Mouse (Mus musculus) heart, embryonic 16.5 days (tissue): ENCODE data around the gene Sgk1. TPM values are rescaled to one million over a fixed set of nuclear protein-coding genes. Genes with fewer than 3 reads are reported as not detected.

Experiments used
- ATAC-seq: fragments of 200-750 bp; cut with Nextera tagmentation; replicated peaks from 2 replicates; pipeline ENCODE4 v1.8.0; 2017; ENCODE audit warnings: moderate number of reproducible peaks; ENCODE audit not compliant: insufficient read depth, low FRiP score; ENCODE audit errors: extremely low read depth
- H3K27ac ChIP-seq: fragments of 300-500 bp; sonication (generic); 2 replicates; pipeline ENCODE4 v1.5.1; 2014; ENCODE audit warnings: mild to moderate bottlenecking, low read length, control low read depth, moderate library complexity
- H3K27me3 ChIP-seq: fragments of 300-500 bp; sonication (generic); 2 replicates; pipeline ENCODE4 v1.6.1; 2014; ENCODE audit warnings: low read length, mixed read lengths; ENCODE audit not compliant: control insufficient read depth, insufficient read depth
- H3K36me3 ChIP-seq: fragments of 300-500 bp; sonication (generic); 2 replicates; pipeline ENCODE4 v1.6.1; 2014; ENCODE audit not compliant: control insufficient read depth, insufficient read depth
- H3K4me1 ChIP-seq: fragments of 300-500 bp; sonication (generic); 2 replicates; pipeline ENCODE4 v1.6.1; 2014; ENCODE audit warnings: low read length, mixed read lengths; ENCODE audit not compliant: control insufficient read depth, insufficient read depth
- H3K4me2 ChIP-seq: fragments of 300-500 bp; sonication (generic); 2 replicates; pipeline ENCODE4 v1.6.1; 2014; ENCODE audit warnings: low read depth, mild to moderate bottlenecking, control low read depth, low read length
- H3K4me3 ChIP-seq: fragments of 300-500 bp; sonication (generic); 2 replicates; pipeline ENCODE4 v1.5.1; 2014; ENCODE audit warnings: mild to moderate bottlenecking, control low read depth, low read length
- H3K9ac ChIP-seq: fragments of 300-500 bp; sonication (generic); 2 replicates; pipeline ENCODE4 v1.6.1; 2014; ENCODE audit warnings: low read length, control low read depth
- H3K9me3 ChIP-seq: fragments of 300-500 bp; sonication (generic); replicated peaks from 2 replicates; pipeline ENCODE4 v1.6.1; 2016; ENCODE audit warnings: low read length; ENCODE audit not compliant: control insufficient read depth
- WGBS: fragments of 180-500 bp; shearing (Covaris S2); extraction: QIAGEN DNeasy Blood & Tissue Kit; methylation state at CpG from one replicate; pipeline ENCODE4 v1.1.7; 2014; 5-methylcytosine and 5-hydroxymethylcytosine counted together
- polyA plus RNA-seq: library from polyadenylated mRNA; unstranded; fragments of >200 nt; fragmentation: Nextera tagmentation; extraction: Ambion mirVana; gene quantifications from 2 replicates; pipeline ENCODE4 v1.2.1, GENCODE M21; 2015

The Sgk1 gene
- polyA plus RNA-seq, 1 experiment from 2014 or later, result 37.1 TPM

DNA sequence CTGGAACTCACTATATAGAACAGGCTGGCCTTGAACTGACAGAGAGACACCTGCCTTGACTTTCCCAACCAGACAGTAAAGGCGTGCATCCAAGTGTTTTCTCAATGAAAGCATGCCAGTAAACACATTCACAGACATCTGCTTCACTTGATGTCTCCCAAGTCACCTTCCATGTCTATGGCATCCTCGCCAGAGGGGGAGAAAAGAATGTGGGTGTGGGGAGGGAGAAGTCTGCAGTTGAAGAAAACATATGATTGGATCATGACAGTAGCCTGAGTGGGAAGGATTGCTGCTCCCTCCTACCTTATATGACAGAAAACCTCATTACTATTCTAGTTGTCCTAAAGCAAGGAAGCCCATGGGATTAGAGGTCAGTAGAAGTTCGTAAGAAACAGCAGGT is 50.8 kb downstream of the Sgk1 start:
- 91% methylated on average over 3 of the region's 3 CpGs for WGBS
- ATAC-seq, result no peak
- no peak overlapping the region for H3K9ac ChIP-seq

DNA sequence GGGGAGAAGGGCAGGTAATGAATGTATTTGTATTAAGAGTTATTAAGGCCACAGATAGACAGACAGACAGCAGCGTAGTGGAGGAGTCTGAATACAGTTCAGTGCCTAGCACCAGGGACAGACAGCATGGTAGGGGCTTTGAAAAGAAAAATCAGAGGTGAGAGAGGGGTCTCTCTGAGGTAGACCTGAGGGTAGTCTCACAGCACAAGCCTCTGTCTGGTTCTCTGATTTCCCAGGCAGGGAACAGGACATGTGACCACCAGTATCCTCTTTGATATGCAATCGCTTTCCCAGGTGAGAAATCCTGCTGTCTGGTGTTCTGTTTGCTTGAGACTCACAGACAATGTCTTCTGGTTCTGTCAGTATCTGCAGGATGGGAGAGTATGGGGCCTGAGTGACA is 52.8 kb downstream of the Sgk1 start:
- H3K9me3 ChIP-seq, result no peaks in the 10 kb centered on the region
- peaks cover 9% of the 10 kb centered on the region; the same call in 1 of the 2 replicates for H3K4me1 ChIP-seq
- H3K4me2 ChIP-seq, result no peak overlapping the region
- H3K27ac ChIP-seq, result no peak overlapping the region
- H3K36me3 ChIP-seq, result no peaks in the 10 kb centered on the region
- no peak for ATAC-seq
- H3K4me3 ChIP-seq, result no peak overlapping the region
- no peaks in the 10 kb centered on the region for H3K27me3 ChIP-seq
- no peak overlapping the region for H3K9ac ChIP-seq
- WGBS, result 82% methylated on average over 2 of the region's 2 CpGs

More for the DNA sequence above, 50.8 kb downstream of the Sgk1 start:
- no peaks in the 10 kb centered on the region for H3K36me3 ChIP-seq
- no peak overlapping the region for H3K4me2 ChIP-seq
- H3K9me3 ChIP-seq, result no peaks in the 10 kb centered on the region
- no peaks in the 10 kb centered on the region for H3K27me3 ChIP-seq
- no peak overlapping the region for H3K27ac ChIP-seq
- peaks cover 9% of the 10 kb centered on the region; the same call in 1 of the 2 replicates for H3K4me1 ChIP-seq
- H3K4me3 ChIP-seq, result no peak overlapping the region

DNA sequence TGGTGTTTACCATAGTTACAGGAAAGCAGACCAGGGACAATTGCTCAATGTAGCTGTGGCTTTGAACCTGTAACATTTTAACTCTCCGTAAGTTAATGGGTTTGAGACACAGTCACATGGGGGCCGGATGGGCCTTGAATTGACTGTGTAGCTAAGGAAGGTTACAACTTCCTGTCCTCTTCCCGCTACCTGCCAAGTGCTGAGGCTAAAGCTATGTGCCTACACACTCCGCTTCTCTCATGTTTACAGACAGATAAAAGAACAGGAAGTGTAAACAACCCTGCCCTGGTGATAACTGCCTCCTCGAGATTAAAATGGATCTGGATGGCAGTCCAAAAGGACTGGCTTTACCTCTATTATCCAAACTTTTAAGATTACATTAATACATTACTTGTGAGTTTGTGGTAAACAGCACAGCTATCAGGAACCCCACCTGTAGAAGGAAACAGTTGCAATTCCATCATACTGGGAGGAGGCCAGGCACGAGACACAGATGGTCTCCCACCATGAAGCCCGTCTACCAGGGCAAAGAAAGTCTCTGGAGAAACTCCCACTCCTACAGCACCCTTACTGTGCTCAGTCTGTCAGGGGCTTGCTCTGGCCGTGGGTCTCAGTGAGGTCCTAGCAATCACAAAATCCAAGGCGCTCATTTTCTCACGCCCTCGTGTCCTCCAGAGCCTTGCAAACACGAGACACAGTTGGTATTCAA is 54.7 kb downstream of the Sgk1 start:
- Histone ChIP-seq H3K9me3 (no peaks in the 10 kb centered on the region), H3K4me3 (no peak overlapping the region; the same call in 1 of the 2 replicates), H3K27ac (no peak overlapping the region), H3K4me1 (peaks cover 9% of the 10 kb centered on the region; the same call in 1 of the 2 replicates), H3K27me3 (no peaks in the 10 kb centered on the region), H3K36me3 (no peaks in the 10 kb centered on the region), H3K9ac (0 out of 2 replicates have a peak overlapping the region, but pooled peaks have one; percentile 20), H3K4me2 (peak overlapping the region; percentile 46)
- no peak for ATAC-seq
- WGBS, result 44% methylated on average over 12 of the region's 12 CpGs

DNA sequence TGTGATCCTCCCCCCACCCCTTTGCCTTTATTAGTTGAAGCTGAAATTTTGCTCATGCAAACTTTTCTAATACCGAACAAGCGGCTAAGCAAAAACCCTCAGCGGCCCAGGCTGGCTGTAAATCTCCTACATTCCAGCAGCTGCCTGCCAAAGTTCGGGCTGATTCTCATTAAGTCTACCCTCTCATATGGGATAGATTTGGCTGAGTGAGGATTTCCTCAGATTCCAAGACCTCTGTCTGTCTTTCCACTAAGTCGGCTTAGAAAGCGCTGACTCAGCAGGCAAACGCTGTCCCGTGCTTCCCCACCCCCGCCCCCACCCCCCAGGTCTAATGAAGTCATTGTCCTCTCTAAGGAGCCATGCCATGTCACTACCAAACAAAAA is 55.2 kb downstream of the Sgk1 start:
- Histone ChIP-seq H3K27ac (no peak overlapping the region), H3K4me2 (peak overlapping the region; percentile 46), H3K9me3 (no peaks in the 10 kb centered on the region), H3K9ac (0 out of 2 replicates have a peak overlapping the region, but pooled peaks have one; percentile 20), H3K4me1 (peaks cover 9% of the 10 kb centered on the region; the same call in 1 of the 2 replicates), H3K27me3 (no peaks in the 10 kb centered on the region), H3K4me3 (peak overlapping the region; percentile 29), H3K36me3 (no peaks in the 10 kb centered on the region)
- no peak for ATAC-seq
- 16% methylated on average over 9 of the region's 9 CpGs for WGBS

DNA sequence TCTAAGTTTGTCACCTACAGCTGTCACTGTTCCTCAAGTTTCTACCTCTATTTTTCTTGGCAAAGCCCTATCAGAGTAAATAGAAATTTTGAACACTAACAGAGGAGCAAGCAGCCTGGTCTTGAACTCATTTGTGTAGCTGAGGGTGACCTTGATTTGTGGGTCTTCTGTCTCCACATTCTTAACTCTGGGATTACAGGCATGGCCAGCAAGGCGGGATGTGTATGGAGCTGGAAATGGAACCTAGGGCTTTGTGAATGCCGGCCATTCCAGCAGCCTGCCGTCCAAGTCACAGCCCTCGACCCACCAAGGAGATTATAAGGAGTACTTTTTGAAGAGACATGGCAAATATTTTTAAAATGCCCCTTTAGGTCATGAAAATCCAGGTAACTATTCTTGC is 56.2 kb downstream of the Sgk1 start:
- ATAC-seq, result no peak
- Histone ChIP-seq H3K36me3 (no peaks in the 10 kb centered on the region), H3K9me3 (no peaks in the 10 kb centered on the region), H3K27me3 (no peaks in the 10 kb centered on the region), H3K4me2 (no peak overlapping the region), H3K27ac (no peak overlapping the region), H3K9ac (no peak overlapping the region), H3K4me3 (no peak overlapping the region), H3K4me1 (peaks cover 9% of the 10 kb centered on the region; the same call in 1 of the 2 replicates)
- WGBS, result 65% methylated on average over 4 of the region's 4 CpGs

DNA sequence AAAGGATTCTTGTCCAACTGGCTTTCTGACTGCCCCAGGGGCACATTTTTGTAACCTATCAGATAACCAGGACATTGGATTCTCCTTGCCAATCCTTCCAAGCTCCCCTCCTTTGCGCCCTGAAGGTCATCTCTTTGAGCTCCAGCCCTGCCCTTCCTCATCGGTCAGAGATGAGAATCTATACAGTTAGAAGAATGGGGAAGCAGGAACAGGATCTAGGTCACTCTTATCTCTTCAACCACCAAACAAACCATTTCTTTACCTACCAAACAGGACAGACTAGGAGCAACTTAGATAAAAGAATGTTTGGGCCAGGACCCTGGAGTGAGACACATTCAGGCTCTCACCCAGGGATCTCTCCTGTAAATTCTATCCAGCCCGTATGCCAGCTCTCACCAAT is 59.3 kb downstream of the Sgk1 start:
- H3K4me2 ChIP-seq, result no peak overlapping the region
- H3K27ac ChIP-seq, result no peak overlapping the region
- no peak overlapping the region for H3K4me3 ChIP-seq
- no peak for ATAC-seq
- H3K4me1 ChIP-seq, result peaks cover 9% of the 10 kb centered on the region; the same call in 1 of the 2 replicates
- H3K36me3 ChIP-seq, result no peaks in the 10 kb centered on the region
- 73% methylated on average over 3 of the region's 3 CpGs for WGBS
- H3K9ac ChIP-seq, result no peak overlapping the region
- no peaks in the 10 kb centered on the region for H3K9me3 ChIP-seq
- H3K27me3 ChIP-seq, result no peaks in the 10 kb centered on the region

DNA sequence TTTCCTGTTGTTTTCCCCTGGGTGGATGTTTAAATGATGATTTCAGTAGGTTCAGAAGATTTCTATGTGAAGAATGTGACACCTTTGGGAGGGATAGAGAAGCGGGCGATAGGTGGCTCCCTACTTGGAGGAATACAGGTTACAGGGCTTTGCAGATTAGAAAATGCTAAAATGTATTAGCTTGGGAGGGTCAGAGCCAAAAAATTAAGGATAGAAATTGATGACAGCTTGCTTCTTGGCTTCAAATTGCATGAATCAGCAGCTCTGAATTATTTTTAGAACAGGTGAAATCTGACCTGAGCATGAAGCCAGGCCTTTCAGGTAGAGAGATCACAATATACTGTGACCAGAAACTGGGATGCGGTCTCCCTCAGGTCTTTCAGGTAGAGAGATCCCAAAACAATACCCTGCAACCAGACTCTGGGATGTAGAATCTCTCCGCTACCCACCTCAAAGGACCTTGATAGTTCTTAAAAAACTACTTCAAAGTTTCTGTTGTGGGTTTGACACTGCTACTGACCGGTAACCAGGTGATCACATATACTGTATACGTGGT is 61.2 kb downstream of the Sgk1 start:
- H3K4me1 ChIP-seq, result no peaks in the 10 kb centered on the region
- no peak for ATAC-seq
- H3K9me3 ChIP-seq, result peaks cover 2% of the 10 kb centered on the region; the same call in 1 of the 2 replicates
- H3K9ac ChIP-seq, result no peak overlapping the region
- no peak overlapping the region for H3K4me2 ChIP-seq
- no peak overlapping the region for H3K27ac ChIP-seq
- no peaks in the 10 kb centered on the region for H3K36me3 ChIP-seq
- no peak overlapping the region for H3K4me3 ChIP-seq
- H3K27me3 ChIP-seq, result no peaks in the 10 kb centered on the region
- WGBS, result 81% methylated on average over 6 of the region's 6 CpGs

DNA sequence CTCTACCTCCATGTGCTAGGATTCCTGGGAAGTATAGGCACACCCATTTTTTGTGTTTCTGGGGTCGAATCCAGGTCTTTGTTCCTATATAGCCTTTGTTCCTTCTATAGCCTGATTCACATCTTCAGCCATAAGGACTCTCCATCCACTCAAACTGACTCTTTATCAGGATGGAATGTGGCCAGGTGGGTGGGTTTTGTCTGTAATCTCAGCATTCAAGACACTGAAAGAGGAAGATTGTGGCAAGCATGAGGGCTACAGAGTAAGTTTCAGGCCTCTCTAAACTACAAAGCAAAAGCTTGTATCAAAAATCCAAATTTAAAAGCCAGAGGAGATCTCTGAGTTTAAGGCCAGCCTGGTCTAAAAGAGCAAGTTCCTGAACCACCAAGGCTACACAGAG is 63.2 kb downstream of the Sgk1 start:
- ATAC-seq, result no peak
- H3K4me2 ChIP-seq, result no peak overlapping the region
- no peak overlapping the region for H3K27ac ChIP-seq
- no peak overlapping the region for H3K4me3 ChIP-seq
- 71% methylated on average over 1 of the region's 1 CpGs for WGBS
- no peaks in the 10 kb centered on the region for H3K27me3 ChIP-seq
- no peaks in the 10 kb centered on the region for H3K4me1 ChIP-seq
- peaks cover 3% of the 10 kb centered on the region; the same call in 1 of the 2 replicates for H3K9me3 ChIP-seq
- no peak overlapping the region for H3K9ac ChIP-seq
- no peaks in the 10 kb centered on the region for H3K36me3 ChIP-seq

DNA sequence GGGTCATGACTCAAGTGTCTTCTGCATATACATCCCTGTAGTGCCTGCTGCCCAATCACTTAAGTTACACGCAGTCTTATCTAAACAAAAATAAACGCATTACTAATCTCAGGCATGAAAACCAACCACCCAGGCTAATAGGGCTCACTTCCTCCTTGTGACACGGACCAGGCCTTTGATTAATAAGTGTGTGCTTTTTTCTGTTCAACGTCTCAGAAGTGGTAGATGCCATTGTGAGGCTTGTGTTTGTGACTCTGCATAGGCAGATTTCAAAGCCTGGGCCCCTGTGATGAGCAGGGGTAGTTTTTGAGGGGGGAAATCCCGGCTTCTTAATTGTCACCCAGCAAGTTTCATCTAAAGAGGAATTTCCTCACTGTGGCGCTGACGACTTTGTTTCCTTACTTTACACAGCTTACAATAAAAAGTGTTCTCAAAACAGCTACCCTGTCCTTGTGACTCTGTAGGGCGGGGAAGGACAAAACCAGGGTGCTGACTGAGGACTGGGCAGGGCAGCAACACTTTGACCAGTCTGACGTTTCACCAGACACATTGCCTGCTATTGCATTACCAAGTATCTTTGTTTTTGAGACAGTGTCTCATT is 64.9 kb downstream of the Sgk1 start:
- H3K9me3 ChIP-seq, result peaks cover 3% of the 10 kb centered on the region; the same call in 1 of the 2 replicates
- no peaks in the 10 kb centered on the region for H3K36me3 ChIP-seq
- no peak overlapping the region for H3K4me3 ChIP-seq
- no peak overlapping the region for H3K4me2 ChIP-seq
- no peaks in the 10 kb centered on the region for H3K27me3 ChIP-seq
- no peak overlapping the region for H3K9ac ChIP-seq
- H3K27ac ChIP-seq, result no peak overlapping the region
- H3K4me1 ChIP-seq, result no peaks in the 10 kb centered on the region
- ATAC-seq, result no peak
- WGBS, result 42% methylated on average over 9 of the region's 9 CpGs
